Mouse (Mus musculus): ENCODE measurements around the gene Bcl6b.

The Bcl6b gene

DNA sequence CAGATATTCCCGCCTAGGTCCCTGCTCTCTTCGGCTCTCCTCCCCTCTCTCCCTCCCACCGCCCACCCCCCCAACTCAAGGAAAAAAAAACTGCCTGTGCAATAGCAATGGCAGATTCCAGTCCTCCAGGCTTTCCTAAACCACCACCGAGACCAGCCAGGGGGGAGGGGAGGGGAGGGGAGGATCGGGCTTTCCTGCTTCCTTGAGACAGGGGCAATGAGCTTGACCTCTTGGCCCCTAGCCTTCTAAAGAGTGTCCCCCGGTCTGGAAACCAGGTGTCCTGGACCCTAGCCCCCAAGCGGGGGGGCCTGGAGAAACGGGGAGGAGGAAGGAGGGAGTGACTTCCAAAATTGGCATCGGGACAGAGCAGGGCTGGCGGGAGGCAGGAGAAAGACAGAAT, 2.9 kb upstream of the Bcl6b start:
- DNase-seq = peak; percentile 51

DNA sequence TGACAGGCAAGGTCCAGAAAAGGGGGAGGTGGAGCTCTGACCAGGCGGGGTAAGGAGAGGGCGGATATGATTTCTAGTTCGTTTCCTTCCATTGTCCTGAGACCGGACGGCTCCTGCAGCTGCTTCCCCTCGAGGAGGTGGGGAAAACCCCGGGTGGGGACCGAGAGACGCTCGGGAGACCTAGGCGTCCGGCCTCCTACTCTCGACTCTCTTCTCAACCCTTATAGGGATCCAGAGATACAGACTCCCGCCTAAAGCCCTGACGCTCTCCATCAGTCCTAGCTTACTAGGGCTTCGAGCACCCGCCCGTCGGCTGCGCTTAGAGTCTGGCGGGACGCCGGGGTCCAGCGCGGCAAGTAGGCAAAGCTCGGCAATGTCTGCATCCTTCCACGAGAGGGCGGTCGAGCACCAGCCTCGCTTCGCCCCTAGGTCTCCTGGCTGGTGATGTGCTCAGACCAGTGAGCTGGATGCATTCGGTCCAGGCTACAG, 685 bp upstream of the Bcl6b start:
- DNase-seq = peak; percentile 81

DNA sequence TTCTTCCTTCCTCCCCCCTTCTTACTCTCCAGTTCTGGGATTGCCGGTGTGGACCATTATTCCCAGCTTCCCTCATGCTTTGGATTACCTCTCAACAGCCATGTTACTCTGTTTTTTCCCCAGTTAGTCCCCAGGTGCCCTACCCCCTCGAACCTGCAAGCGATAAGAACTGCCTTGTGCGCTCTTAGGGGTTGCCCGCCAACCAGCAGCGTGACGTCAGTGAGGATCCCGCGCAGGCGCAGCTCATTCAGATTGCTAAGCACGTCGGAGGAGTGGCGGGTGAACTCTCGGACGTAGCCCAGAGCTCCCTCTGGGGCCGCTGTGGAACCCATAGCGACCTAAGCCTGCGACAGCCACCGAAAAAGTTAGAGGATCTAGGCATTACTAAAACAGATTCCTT, 770 bp downstream of the Bcl6b start:
- DNase-seq = peak; percentile 87

DNA sequence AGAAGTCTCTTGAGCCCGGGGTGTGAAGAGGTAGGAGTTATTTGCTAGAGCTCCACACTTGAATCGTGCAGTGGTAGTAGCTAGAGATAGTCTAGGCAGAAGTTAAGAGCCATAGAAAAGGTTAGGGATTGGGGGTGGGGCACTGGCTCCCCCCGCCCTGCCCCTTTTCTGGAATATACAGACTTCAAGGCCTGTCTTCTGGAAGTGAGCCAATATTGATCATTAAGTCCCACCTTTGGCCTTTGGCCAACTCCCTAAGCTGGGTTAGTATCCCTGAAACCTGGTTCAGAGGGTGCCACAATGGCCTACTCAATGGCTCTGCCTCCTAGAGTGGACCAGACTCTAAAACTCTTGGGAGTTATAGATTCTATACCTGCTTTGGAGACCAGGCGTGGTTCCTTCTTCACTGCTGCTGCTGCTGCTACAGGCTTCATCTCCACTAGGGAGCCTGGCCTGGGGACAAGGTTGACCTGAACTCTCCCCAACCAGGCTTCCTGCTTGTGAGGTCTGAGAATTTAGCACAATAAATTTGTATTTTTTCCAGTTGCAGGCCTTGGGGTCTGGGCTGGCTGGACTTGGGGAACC, 1.8 kb downstream of the Bcl6b start:
- DNase-seq = peak; percentile 27

DNA sequence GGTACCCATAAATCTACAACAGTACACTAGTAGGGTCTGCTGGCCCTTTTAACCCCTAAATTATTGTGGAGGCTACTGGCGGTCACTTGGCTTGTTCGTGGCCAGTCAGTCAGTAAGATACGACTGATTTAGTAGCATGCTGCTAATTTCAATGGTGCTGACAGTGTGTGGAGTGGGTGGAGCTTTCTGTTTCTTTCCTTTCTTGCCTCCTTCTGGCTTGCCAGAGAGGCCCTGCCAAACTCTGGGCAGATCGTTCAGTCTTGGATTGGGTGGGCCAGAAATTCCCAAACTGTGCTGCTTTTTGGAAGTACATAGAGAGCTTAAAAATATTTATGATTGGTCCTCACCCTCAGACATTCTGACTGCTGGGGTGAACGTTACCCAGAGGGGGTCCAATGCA, 2.5 kb downstream of the Bcl6b start:
- no peak for DNase-seq

DNA sequence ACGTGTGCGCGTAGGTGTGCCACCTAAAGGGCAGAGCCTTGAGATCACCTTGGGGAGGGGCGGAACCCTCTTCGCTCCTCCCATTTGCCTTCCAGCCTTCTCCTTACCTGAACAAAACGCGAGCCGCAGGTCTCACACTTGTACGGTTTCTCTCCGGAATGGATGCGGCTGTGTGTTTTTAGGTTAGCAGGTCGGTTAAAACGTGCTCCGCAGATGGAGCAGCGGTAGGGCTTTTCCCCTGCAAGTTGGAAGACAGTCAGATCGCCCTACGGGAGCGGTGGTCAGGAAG, 3.1 kb downstream of the Bcl6b start:
- DNase-seq = peak; percentile 61

DNA sequence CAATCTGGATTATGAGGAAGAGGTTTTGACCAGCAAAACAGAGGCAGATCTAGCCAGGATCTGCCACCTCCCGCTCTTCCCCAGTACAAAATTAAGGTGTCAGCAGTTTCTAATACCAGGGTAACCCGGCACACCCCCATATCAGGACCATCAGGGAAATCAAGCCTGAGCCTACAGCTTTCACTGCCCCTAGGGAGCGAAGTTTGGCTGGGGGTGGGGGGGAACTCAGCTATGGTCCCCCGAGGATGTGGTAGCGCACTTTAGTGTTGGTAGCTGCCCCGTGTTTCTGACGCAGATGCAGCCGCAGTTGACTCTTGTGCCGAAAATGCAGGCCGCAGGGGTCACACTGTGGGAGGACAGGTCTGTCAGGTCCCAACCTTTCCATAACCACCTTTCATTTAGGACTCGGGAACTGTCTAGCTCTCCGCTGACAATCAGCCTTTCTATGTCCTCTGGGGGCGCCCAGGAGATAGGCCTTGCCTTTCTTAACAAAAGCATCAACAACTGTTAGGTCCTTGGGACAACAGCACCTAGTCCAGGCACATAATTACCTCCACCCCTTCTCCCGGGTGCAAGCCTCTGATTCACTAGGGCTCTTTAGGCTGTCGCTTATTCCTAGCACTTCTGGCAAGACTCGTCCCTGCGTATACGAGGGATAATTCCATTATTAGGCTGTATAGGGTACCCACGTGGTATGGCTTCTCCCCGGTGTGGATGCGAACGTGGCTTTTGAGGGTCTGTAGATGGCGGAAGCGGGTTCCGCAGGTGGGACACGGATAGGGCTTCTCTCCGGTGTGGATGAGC, 3.6 kb downstream of the Bcl6b start:
- DNase-seq = peak; percentile 26

DNA sequence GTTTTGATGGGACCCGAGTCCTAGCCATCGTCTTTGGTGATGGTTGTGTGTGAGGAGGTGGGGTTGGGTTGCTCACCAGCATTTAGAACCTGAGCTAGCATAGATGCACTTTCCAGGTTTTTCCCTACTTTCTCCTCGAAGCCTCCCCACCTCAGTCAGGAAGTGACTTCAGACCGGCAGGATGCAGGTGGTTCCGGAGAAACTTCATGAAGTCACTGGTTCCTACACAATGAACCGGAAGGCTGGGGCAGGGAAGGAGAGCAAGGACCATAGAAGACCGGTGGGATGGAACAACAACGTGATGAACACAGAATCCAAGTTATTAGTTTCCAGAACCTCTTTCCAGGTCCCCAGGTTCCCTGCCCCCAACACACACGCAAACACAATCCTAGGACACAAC, 5.9 kb downstream of the Bcl6b start:
- DNase-seq = peak; percentile 65

DNA sequence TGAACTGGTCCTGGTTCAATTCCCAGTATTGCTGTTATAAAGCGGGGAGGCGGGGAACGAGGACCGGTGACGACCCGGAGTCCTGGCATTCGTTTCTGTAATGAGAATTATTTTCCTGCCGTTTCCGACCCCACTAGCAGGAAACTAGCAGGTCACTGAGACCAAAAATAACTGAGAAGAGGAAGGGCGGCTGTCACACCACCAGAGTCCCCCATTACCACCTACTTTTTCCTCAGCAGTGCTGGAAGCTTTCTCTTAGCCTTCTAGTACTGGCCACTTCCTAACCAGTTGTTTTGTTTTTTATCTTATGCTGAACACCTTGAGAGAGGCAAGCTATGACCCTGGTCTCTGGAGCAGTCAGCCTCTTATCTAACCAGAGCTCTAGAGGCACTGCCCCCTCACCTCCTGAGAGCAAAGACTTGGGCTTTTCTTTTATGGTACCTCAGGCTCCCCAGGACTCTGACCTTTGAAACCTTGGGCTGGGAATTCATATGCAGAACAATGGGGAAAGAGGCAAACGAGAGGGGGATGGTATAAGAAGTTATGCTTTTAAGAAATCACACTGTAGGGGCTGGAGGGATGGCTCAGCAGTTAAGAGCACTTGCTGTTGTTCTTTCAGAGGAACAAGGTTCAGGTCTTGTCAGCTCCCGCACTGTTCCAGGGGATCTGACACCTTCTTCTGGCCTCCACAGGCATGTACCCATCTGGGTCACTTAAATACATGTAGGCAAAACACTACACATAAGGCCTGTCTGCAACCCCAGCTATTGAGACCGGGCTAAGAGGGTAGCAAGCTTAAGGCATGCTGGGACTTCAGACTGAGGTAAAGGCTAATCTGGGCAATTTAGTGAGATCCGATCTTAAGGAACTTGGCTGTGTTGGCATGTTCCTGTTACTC, 7.7 kb downstream of the Bcl6b start:
- peak; percentile 85 for DNase-seq

DNA sequence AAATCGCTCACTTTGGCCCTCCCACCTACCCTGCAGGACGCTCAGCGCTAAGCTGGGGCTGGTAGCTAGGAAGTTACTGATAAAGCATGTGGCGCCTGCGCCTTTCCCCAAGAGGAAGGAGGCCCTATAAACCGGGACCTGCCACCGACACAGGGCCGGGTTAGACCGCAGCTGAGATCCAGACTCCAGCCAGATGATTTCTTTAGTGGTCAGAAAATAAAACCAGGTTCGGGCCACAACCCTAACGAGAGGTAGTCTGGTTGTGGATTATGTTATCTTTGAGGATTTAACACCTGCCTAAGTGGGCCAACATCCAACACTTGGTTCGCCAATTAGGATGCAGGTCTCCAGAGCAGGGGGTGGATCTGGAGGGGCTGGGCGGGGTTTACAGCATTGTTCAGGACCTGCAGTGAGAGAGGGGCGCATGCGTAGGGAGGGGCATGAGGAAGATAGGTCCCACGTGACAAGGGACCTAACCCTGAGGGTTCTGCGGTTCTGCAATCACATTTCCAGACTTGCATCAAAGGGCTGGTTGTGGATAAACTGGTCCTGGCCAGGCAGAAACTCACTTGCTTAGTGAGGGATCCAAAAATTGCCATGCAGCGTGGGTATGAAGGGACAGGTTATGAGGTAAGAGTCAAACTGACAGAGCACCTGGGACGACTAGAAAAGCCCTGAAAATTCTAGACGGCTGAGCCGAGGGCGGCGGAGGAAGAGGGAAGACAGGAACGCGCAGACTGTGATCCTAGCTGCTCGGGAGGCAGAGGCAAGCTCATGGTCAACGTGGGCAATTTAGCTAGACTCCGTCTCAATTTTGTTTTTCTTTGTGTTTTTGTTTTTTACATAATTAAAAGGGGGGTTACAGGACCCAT, 8.6 kb downstream of the Bcl6b start, which contains the start of gene Slc16a13:
Gene Slc16a13, minus strand, starts transcription at position 334 of the 872 bp plus-strand sequence.
- DNase-seq = peak; percentile 99

DNA sequence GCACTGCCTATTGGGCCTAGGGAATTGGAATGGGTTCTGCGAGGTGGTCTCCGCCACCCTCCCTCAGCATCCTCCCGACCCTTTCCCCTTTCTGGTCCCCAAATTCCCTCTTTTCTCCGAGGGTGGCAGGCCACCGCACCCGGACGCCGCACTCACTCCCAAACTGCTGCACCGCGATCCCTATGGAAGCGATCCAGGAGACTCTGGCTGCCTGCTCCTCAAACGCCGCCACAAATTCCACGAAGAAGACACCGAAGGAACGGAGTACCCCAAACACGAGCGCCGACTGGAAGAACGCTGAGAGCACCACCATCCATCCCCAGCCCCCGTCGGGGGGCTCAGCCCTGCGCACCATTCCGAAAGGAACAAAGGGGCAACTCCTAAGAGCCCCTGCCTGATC, 9.3 kb downstream of the Bcl6b start:
- DNase-seq = peak; percentile 36

DNA sequence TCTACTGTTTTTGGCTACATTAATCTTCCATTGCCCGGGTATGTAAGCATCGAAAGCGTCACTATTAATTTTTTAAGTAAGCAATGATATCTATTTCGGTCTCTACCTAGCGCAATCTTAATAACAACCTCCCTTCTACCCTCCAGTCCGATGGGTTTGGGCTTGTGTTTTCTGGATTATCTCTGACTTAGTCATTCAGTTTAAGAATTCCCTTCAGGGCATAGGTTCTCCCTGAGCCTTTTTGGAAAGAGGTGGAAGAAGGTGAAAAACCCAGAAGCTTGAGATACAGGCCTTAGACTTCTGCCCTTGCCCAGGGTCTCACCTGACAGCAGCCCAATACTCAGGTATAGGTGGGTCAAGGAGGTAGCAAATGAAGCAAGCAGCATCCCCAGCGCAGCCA, 9.7 kb downstream of the Bcl6b start:
- DNase-seq = no peak

DNA sequence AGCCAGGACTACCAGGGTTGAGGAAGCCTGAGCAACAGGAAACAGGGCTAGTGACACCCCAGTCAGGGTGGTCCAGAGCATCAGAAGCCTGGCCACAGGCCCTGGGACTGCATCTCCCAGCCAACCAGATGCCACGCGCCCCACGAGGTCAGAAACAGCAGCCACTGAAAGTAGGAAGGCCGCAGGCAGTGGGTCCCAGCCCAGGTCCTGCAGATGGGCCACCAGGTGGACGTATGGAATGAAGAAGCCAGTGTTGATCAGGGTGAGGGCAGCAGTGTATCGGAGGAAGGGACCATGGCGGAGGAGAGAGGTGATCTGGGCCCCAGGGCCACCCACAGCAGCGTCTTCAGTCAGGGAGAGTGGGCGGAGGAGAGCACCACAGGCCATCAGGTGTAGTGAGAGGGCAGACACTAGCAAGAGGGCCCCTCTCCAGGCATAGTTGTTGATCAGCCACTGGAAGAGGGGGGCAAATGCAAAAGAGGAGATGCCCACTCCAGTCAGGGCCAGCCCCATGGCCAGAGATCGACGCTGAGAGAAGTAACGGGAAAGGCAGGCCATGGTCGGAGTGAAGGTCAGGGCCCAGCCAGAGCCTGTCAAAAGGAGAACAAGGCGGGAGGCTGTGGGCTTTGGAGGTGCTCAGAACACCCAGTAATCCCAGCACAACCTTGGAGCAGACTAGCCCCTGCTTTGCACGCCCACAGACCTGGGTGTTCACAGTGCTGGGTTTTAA, 10.7 kb downstream of the Bcl6b start:
- DNase-seq = peak; percentile 51

DNA sequence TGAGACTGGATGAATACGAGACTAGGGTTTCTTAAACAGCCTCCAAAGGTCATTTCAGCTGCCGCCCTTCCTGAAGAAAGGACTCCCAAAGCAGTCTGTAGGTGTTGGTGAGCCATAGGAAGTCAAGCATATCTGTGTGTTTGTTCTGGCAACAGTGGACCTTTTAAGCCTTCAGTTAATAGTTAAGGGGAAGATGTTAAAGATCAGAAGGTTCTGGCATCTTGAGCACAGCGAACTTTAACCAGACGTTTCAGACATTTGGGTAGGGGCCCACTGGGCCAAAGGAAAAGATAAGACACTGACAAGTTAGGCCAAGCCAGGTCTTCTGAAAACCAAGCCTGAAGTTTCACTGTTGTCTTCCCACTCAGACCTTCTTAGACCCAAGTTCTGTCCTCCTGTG, 11.6 kb downstream of the Bcl6b start:
- DNase-seq = peak; percentile 92

DNA sequence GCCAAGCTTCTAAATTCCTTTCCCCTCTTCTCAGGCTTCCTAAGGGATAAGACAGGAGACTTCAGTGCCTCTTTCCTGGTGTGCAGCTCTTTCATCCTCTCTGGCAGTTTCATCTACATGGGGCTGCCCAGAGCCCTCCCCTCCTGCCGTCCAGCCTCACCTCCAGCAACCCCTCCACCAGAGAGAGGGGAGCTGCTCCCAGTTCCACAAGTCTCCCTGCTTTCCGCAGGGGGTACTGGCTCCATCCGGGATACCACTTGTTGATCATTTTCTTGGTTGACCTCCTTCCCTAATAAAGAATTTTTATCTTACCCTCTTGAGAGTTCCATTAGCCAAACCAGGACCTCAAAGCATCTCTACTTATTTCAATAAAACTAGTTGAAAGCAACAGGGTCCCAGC, 13.5 kb downstream of the Bcl6b start:
- peak; percentile 13 for DNase-seq

DNA sequence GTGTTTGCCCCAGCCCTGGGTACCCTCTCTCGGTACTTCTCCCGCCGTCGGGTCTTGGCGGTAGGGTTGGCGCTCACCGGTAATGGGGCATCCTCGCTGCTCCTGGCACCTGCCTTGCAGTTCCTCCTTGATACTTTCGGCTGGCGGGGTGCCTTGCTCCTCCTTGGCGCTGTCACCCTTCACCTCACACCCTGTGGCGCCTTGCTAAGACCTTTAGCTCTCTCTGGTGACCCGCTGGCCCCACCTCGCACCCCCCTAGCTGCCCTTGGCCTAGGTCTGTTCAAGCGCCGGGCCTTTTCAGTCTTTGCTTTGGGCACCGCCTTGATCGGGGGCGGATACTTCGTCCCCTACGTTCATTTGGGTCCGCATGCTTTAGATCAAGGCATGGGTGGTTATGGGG, 14.3 kb downstream of the Bcl6b start:
- peak; percentile 79 for DNase-seq

DNA sequence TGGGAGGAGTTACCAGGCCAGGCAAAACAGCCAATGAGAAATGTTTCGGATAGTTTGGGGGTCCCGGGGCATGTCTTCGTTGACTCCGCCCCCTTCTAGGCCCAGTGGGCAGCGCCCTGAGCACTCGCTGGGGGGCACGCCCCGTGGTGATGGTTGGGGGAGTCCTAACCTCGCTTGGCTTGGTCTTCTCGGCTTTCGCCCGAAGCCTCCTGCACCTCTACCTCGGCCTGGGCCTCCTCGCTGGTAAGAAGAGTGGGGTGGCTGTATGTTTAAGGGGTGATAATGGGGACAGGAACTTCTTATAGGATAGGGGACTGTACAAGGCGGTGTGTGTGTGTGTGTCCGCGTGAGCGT, 14.8 kb downstream of the Bcl6b start:
- DNase-seq = no peak

DNA sequence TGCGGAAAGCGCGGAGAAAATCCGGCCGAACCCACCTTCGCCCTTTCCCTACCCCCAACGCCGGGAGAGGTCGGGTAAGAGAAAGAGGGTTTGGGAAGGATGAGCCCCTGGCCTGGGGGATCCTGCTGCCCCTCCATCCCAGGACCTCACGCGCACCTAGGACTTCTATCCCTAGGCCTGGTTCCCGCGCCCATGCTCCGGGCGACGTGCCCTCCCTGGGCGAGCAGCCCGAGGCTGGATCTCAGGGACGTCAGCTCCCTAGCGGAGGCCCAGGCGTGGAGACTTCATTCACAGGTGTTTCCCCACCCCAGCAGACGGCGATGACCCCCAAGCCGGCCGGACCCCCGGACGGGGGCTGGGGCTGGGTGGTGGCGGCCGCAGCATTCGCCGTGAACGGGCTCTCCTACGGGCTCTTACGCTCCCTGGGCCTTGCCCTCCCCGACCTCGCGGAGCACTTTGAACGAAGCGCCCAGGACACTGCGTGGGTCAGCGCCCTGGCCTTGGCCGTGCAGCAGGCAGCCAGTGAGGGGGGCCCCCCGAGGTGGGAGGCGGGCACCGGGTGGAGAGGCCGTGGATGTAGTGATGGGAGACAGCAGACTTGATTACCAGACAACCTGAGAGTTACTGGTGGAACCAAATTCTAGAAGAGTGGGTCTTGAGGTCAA, 15.3 kb downstream of the Bcl6b start:
- DNase-seq = peak; percentile 88

DNA sequence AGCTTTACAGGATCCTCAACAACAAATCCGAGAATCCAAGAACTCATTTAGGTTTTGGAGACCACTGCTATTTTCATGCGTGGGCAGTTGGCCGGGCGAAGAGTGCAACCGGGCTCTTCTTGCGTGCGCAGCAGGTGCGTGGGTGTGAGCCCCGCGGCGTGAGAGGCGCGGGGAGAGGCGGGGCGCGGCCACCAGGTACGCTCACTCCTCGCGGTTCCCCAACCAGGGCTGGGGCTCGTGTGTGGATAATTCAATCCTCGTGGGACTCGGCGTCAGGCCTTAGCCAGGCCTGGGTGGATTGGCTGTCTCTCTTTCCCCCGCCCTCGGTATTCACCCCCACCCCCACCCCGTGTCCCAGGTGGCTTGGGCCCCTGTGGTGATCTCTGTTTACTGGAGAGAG, 15.9 kb downstream of the Bcl6b start:
- DNase-seq = peak; percentile 48

DNA sequence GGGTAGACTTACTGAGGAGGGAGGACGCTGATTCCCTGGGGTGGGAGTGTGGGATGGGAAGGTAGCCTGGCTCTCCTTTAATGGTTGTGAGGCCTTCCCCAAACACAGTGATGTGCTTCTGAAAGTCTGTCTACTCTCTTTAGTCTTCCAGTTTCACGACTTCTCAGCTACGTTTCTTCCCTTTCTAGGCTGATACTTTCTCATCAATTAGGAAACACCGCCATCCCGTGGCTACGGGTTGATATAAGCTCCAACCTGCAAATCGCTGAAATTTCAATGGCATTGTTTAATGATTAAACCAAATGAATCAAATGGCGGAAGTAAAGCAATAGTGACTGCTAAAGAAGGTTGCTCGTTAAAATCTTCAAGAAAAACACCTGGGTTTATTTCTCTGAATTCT, 16.7 kb downstream of the Bcl6b start:
- peak; percentile 94 for DNase-seq

DNA sequence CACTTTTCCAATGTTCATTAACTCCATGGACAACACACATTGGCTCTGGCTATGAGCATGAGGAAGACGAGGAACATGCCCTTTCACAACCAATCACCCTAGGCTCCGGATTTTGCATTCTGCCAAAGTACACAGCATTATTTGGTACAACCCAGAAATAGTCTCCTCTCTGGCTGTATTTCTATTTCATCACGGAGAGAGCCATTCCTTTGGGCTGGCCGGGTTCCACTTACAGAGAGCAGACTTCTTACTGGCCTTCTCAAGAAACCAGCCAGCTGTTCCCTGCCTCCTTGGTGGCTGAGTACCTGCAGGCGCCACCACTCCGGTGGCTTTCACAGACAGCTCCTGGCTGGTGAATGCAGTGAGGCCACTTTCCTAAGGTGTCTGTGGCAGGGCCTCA, 17.2 kb downstream of the Bcl6b start, which contains the start of gene Slc16a11:
Gene Slc16a11, plus strand, starts transcription at position 330 of the 400 bp plus-strand sequence.
- peak; percentile 47 for DNase-seq

All from kidney, adult 9 months (tissue).